In the genomic region with DNA sequence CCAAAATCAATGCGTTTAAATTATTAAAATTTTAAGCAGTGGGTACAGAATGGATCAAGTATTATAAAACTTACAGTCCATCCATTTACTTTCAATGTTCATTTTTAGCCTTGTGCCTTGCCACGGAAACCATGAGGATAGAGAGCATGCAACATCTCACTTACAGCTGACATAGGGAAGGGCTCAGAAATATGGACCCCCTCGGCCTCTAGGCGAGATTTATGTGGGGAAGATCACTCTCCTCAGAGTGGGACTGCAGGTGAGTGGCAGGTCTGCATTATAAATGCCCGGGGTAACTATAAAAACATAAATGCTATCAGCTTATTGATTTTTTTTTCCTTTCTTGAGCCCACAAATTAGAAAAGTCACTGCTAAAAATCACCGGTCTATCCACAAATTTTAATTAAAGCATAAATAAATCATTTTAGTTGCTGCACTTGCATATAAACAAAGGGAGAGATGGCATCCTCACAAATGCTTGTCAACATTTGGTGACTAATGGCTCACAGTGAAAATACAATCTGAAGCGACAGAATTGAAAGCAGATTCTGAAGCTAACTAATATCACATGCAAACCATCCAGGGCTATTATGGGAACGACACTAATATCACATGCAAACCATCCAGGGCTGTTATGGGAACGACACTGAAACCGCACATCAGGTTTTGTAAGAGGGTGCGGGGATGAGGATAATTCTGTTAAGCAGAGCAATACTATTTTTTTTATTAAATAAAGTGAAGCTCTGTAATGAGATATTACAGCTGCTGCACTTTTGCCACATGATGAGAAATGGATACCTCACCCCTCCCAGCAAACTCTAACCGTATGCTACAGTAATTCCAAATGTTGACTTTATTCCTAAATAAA, we compare ENCODE assay signal across 11 mouse cellular contexts.
DNase-seq lines count a peak whose midpoint lies in the region; ATAC-seq and TF ChIP-seq lines count a peak whose summit lies in the region.
"Had no signal": no experiment of that assay in that cellular context is flagged by ENCODE, and none has a peak within 500 bp of the region (broad histone marks: within the 10 kb centered on the region; RNA-seq: fewer than 3 reads in every experiment).

No protein-coding gene starts in this region.

- H3K9me3 ChIP-seq in forebrain, postnatal 0 days (ENCODE audit: low read length), result no peaks in the 10 kb centered on the region
- H3K9me3 ChIP-seq in forebrain, embryonic 14.5 days (replicated peaks; ENCODE audit: control insufficient read depth, low read length), result no peaks in the 10 kb centered on the region
- no peaks in the 10 kb centered on the region for H3K9me3 ChIP-seq in embryonic facial prominence, embryonic 12.5 days
- no peaks in the 10 kb centered on the region for H3K9me3 ChIP-seq in neural tube, embryonic 13.5 days

- peak; percentile 4 for DNase-seq in forebrain, postnatal 0 days
- DNase-seq in forebrain, embryonic 14.5 days (ENCODE audit: low spot score), result no peak
- DNase-seq in layer of hippocampus, adult 18-20 months (ENCODE audit: low spot score in 2 of 2), result peak; percentile 7 to 54
- DNase-seq in layer of hippocampus, postnatal 10 days (ENCODE audit: low spot score in 2 of 2), result no peak
- no peak for DNase-seq in cerebellum, adult 18-20 months

- H3K4me3 ChIP-seq in forebrain, postnatal 0 days (ENCODE audit: low read depth, low read length), result no peak overlapping the region
- no peak overlapping the region for H3K4me3 ChIP-seq in forebrain, embryonic 14.5 days (ENCODE audit: low read depth, low read length)
- H3K4me3 ChIP-seq in embryonic facial prominence, embryonic 12.5 days, result no peak overlapping the region
- no peak overlapping the region for H3K4me3 ChIP-seq in neural tube, embryonic 13.5 days
- H3K4me3 ChIP-seq: myocyte had no signal

- ATAC-seq in forebrain, postnatal 0 days, result peak; percentile 51; the same call in 1 of the 2 replicates
- no peak for ATAC-seq in forebrain, embryonic 14.5 days
- 0 out of 2 replicates have a peak, but pooled peaks have one; percentile 28 for ATAC-seq in embryonic facial prominence, embryonic 12.5 days (ENCODE audit: insufficient number of reproducible peaks, insufficient read depth, low FRiP score, low TSS enrichment)
- ATAC-seq in neural tube, embryonic 13.5 days (ENCODE audit: low read depth), result peak; percentile 65; the same call in 1 of the 2 replicates
- no peak for ATAC-seq in megakaryocyte, adult 5-6 weeks (ENCODE audit: poor library complexity, severe bottlenecking)

- H3K4me2 ChIP-seq in forebrain, postnatal 0 days (ENCODE audit: low read depth), result no peak overlapping the region
- H3K4me2 ChIP-seq in forebrain, embryonic 14.5 days (ENCODE audit: low read length), result no peak overlapping the region
- peak overlapping the region; percentile 15; the same call in 1 of the 2 replicates for H3K4me2 ChIP-seq in embryonic facial prominence, embryonic 12.5 days (replicated peaks)
- no peak overlapping the region for H3K4me2 ChIP-seq in neural tube, embryonic 13.5 days

- no peaks in the 10 kb centered on the region for H3K27me3 ChIP-seq in forebrain, postnatal 0 days (ENCODE audit: insufficient read depth, low read length)
- H3K27me3 ChIP-seq in forebrain, embryonic 14.5 days (replicated peaks; ENCODE audit: control insufficient read depth, insufficient read depth, low read length), result no peaks in the 10 kb centered on the region
- H3K27me3 ChIP-seq in embryonic facial prominence, embryonic 12.5 days, result no peaks in the 10 kb centered on the region
- H3K27me3 ChIP-seq in neural tube, embryonic 13.5 days, result no peaks in the 10 kb centered on the region

- WGBS in forebrain, postnatal 0 days, result 65% methylated on average over 12 of the region's 12 CpGs
- WGBS in forebrain, embryonic 14.5 days, result 85% methylated on average over 12 of the region's 12 CpGs
- 40% methylated on average over 12 of the region's 12 CpGs for WGBS in embryonic facial prominence, embryonic 12.5 days
- WGBS in neural tube, embryonic 13.5 days, result 56% methylated on average over 12 of the region's 12 CpGs

- no peak overlapping the region for H3K27ac ChIP-seq in forebrain, postnatal 0 days (ENCODE audit: low read depth, low read length)
- no peak overlapping the region for H3K27ac ChIP-seq in forebrain, embryonic 14.5 days (ENCODE audit: low read depth, low read length)
- peak overlapping the region; percentile 52 for H3K27ac ChIP-seq in embryonic facial prominence, embryonic 12.5 days
- H3K27ac ChIP-seq in neural tube, embryonic 13.5 days (replicated peaks), result peak overlapping the region; percentile 62; the same call in 1 of the 2 replicates
- H3K27ac ChIP-seq: kidney, postnatal 0 days; liver, embryonic 14.5 days had no signal

- no peak overlapping the region for H3K9ac ChIP-seq in forebrain, postnatal 0 days
- no peak overlapping the region for H3K9ac ChIP-seq in forebrain, embryonic 14.5 days (ENCODE audit: low read length)
- H3K9ac ChIP-seq in embryonic facial prominence, embryonic 12.5 days, result no peak overlapping the region
- no peak overlapping the region; the same call in 1 of the 2 replicates for H3K9ac ChIP-seq in neural tube, embryonic 13.5 days
- H3K9ac ChIP-seq: liver, embryonic 14.5 days had no signal

- H3K36me3 ChIP-seq in forebrain, postnatal 0 days (ENCODE audit: insufficient read depth), result no peaks in the 10 kb centered on the region
- no peaks in the 10 kb centered on the region for H3K36me3 ChIP-seq in forebrain, embryonic 14.5 days (ENCODE audit: control insufficient read depth, insufficient read depth, low read length)
- H3K36me3 ChIP-seq in embryonic facial prominence, embryonic 12.5 days, result no peaks in the 10 kb centered on the region
- H3K36me3 ChIP-seq in neural tube, embryonic 13.5 days, result no peaks in the 10 kb centered on the region

- TF ChIP-seq CTCF in forebrain, postnatal 0 days (IDR thresholded peaks at IDR 0.05; ENCODE audit: low read depth), result no peak

- no peaks in the 10 kb centered on the region for H3K4me1 ChIP-seq in forebrain, postnatal 0 days (ENCODE audit: insufficient read depth)
- no peaks in the 10 kb centered on the region for H3K4me1 ChIP-seq in forebrain, embryonic 14.5 days (ENCODE audit: control insufficient read depth, insufficient read depth, low read length)
- peaks cover 22% of the 10 kb centered on the region for H3K4me1 ChIP-seq in embryonic facial prominence, embryonic 12.5 days
- peaks cover 24% of the 10 kb centered on the region for H3K4me1 ChIP-seq in neural tube, embryonic 13.5 days (replicated peaks)

Comparison
In these comparisons a context has a peak if more than half of its experiments do, and no peak if none do; other contexts are left out.
1. ATAC-seq: peak in forebrain, postnatal 0 days (single experiment), embryonic facial prominence, embryonic 12.5 days (single experiment) and neural tube, embryonic 13.5 days (single experiment); none in forebrain, embryonic 14.5 days (single experiment) and megakaryocyte, adult 5-6 weeks (single experiment).
2. DNase-seq: peak in forebrain, postnatal 0 days (single experiment) and layer of hippocampus, adult 18-20 months (2 of 2); none in forebrain, embryonic 14.5 days (single experiment), layer of hippocampus, postnatal 10 days (0 of 2) and cerebellum, adult 18-20 months (0 of 2).
3. H3K27ac ChIP-seq: peak in embryonic facial prominence, embryonic 12.5 days (single experiment) and neural tube, embryonic 13.5 days (single experiment); none in forebrain, postnatal 0 days (single experiment) and forebrain, embryonic 14.5 days (single experiment).